Mouse (Mus musculus) limb, embryonic 14.5 days (tissue): ENCODE data around the gene Acsbg1. TPM values are rescaled to one million over a fixed set of nuclear protein-coding genes. Genes with fewer than 3 reads are reported as not detected.
"Not testable (repeated sequence)": the region's sequence is repeated elsewhere in the genome, so short reads cannot be mapped to it uniquely, and the experiment has no call there.

Source experiments
- ATAC-seq: fragments of 200-750 bp; cut with Nextera tagmentation; 2 replicates; pipeline ENCODE4 v1.8.0; 2017; ENCODE audit warnings: low read depth, moderate number of reproducible peaks, moderate TSS enrichment; ENCODE audit not compliant: low FRiP score
- DNase-seq: peaks from one replicate; pipeline ENCODE4 v3.0.0-alpha.2; 2015; ENCODE audit warnings: low spot score
- H3K27ac ChIP-seq: fragments of 300-500 bp; sonication (generic); replicated peaks from 2 replicates; pipeline ENCODE4 v1.5.1; 2014; ENCODE audit warnings: low read depth, mild to moderate bottlenecking, low read length, moderate library complexity, mixed read lengths
- H3K27me3 ChIP-seq: fragments of 300-500 bp; sonication (generic); 2 replicates; pipeline ENCODE4 v1.6.1; 2014; ENCODE audit warnings: low read length, mixed read lengths; ENCODE audit not compliant: control insufficient read depth, insufficient read depth
- H3K36me3 ChIP-seq: fragments of 300-500 bp; sonication (generic); 2 replicates; pipeline ENCODE4 v1.6.1; 2014; ENCODE audit warnings: mild to moderate bottlenecking, low read length, moderate library complexity, mixed read lengths; ENCODE audit not compliant: control insufficient read depth, insufficient read depth
- H3K4me1 ChIP-seq: fragments of 300-500 bp; sonication (generic); 2 replicates; pipeline ENCODE4 v1.6.1; 2014; ENCODE audit warnings: antibody characterized with exemption, low read length, mixed read lengths; ENCODE audit not compliant: control insufficient read depth, insufficient read depth
- H3K4me2 ChIP-seq: fragments of 300-500 bp; sonication (generic); replicated peaks from 2 replicates; pipeline ENCODE4 v1.6.1; 2014; ENCODE audit warnings: low read depth, mild to moderate bottlenecking, low read length, moderate library complexity; ENCODE audit not compliant: severe bottlenecking
- H3K4me3 ChIP-seq: fragments of 300-500 bp; sonication (generic); replicated peaks from 2 replicates; pipeline ENCODE4 v1.5.1; 2014; ENCODE audit warnings: low read length
- H3K9ac ChIP-seq: fragments of 300-500 bp; sonication (generic); 2 replicates; pipeline ENCODE4 v1.6.1; 2014; ENCODE audit warnings: mild to moderate bottlenecking, low read depth, low read length, moderate library complexity; ENCODE audit not compliant: severe bottlenecking
- H3K9me3 ChIP-seq: fragments of 300-500 bp; sonication (generic); 2 replicates; pipeline ENCODE4 v1.6.1; 2016; ENCODE audit warnings: low read length; ENCODE audit not compliant: control insufficient read depth
- POLR2A ChIP-seq: fragments of 200-500 bp; IDR thresholded peaks from 2 replicates; pipeline ENCODE4 v1.8.0; 2012; ENCODE audit warnings: inconsistent platforms, mild to moderate bottlenecking, moderate library complexity, borderline replicate concordance; ENCODE audit not compliant: insufficient read depth, insufficient read length; ENCODE audit errors: extremely low read depth
- WGBS: fragments of 180-500 bp; shearing (Covaris S2); extraction: QIAGEN DNeasy Blood & Tissue Kit; methylation state at CpG from one replicate; pipeline ENCODE4 v1.1.7; 2014; 5-methylcytosine and 5-hydroxymethylcytosine counted together
- polyA plus RNA-seq, 2 experiments: library from polyadenylated mRNA; depleted of rRNA in 1 of 2; stranded (reverse) in 1 of 2; unstranded in 1 of 2; fragments of >200 nt; fragmentation: Nextera tagmentation in 1 of 2; extraction: Ambion mirVana in 1 of 2; gene quantifications; 2 replicates each; pipeline versions ENCODE4 v1.2.1 to v1.2.3; 2012 to 2014

Acsbg1 gene
- polyA plus RNA-seq, 2 experiments, result 0.40 to 0.51 TPM

DNA sequence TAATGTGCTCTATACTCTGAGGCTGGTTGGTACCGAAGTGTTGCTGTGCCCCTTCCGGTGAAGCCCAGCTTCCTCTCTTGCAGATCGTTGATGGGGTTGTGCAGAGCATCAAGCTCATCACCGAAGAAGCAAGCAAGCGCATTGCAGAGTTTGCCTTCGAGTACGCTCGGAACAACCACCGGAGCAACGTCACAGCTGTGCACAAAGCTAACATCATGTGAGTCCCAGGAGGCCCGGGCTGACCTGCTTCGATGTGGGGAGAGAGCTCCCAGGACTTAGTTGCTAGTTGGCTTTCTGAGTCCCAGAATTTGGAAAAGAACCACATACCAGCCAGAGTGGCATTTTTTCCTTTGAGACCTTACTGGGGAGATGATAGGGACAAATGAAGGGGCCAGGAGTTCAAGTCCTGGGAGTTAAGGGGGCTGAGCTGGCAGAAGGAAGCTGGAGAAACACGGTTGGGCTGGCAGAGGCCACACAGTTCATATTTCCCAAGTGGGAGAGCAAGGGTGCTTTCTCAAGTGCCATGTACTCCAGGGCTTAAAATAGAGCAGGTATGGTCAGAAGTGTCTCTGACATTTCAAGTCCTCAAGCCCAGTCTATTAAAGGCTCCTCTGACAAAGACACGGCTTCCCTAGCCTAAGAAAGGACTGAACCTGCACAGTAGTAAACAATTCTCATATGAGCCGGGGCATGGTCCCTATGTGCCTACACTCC lies 64.8 kb downstream of the Acsbg1 start:
- WGBS, result 92% methylated on average over 15 of the region's 15 CpGs
- TF ChIP-seq POLR2A, result no peak
- Histone ChIP-seq H3K4me2 (no peak overlapping the region), H3K36me3 (peaks cover 88% of the 10 kb centered on the region), H3K4me3 (no peak overlapping the region), H3K4me1 (no peaks in the 10 kb centered on the region), H3K9ac (no peak overlapping the region), H3K27me3 (no peaks in the 10 kb centered on the region), H3K27ac (no peak overlapping the region), H3K9me3 (no peaks in the 10 kb centered on the region)
- ATAC-seq (no peak), DNase-seq (no peak)

- 77% methylated on average over 4 of the region's 4 CpGs for WGBS
- not testable (repeated sequence) for ATAC-seq, H3K9ac ChIP-seq, H3K9me3 ChIP-seq, DNase-seq, H3K4me2 ChIP-seq, H3K27me3 ChIP-seq, H3K4me3 ChIP-seq, H3K27ac ChIP-seq, H3K4me1 ChIP-seq
- H3K36me3 ChIP-seq, result peaks cover 70% of the 10 kb centered on the region
Observed at GRCm38 (mm10) chr9:54593652-54594051, 68.0 kb downstream of the Acsbg1 start.

DNA sequence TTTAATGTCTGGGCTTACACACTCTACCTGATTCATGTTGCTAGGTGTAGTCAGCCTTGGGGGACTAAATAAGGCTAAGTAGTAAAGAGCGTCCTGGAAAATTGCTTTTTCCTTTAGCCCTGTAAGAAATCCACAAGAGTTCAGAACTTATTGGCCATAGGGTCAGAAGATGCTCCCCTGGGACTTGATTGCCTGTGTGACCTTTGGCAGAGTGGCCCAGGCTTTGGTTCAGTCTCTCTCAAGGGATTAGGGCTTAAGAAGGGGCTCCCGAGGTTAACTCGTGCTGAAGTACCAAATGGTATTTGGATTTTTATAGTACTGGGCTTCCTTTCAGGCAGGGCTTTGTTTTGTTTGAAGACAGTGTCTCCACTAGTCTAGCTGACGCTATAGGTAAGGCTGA lies 73.8 kb downstream of the Acsbg1 start:
- no peak for TF ChIP-seq POLR2A
- WGBS, result 56% methylated on average over 4 of the region's 4 CpGs
- no peak for DNase-seq
- Histone ChIP-seq H3K9ac (no peak overlapping the region), H3K4me2 (no peak overlapping the region), H3K9me3 (no peaks in the 10 kb centered on the region), H3K27me3 (no peaks in the 10 kb centered on the region), H3K27ac (no peak overlapping the region), H3K4me3 (no peak overlapping the region), H3K4me1 (peaks cover 13% of the 10 kb centered on the region), H3K36me3 (peaks cover 16% of the 10 kb centered on the region)
- no peak for ATAC-seq

GRCm38 (mm10) chr9:54586199-54587061 lies 75.2 kb downstream of the Acsbg1 start, which contains the start of gene Idh3a:
TSS of gene Idh3a (plus strand) at chr9:54586334.
- Histone ChIP-seq H3K4me1 (peaks cover 13% of the 10 kb centered on the region), H3K9me3 (no peaks in the 10 kb centered on the region), H3K27me3 (no peaks in the 10 kb centered on the region), H3K4me3 (peak within 1 kb of the TSS; percentile 94), H3K27ac (no peak within 1 kb of the TSS; the same call in 1 of the 2 replicates), H3K4me2 (peak within 1 kb of the TSS; percentile 96), H3K9ac (peak within 1 kb of the TSS; percentile 83), H3K36me3 (peaks cover 5% of the 10 kb centered on the region; the same call in 1 of the 2 replicates)
- WGBS, result 2% methylated on average over 70 of the region's 73 CpGs
- peak; percentile 79; the same call in 1 of the 2 replicates for TF ChIP-seq POLR2A
- peak; percentile 100 for ATAC-seq
- DNase-seq, result peak; percentile 97

- Histone ChIP-seq H3K4me2 (peak overlapping the region; percentile 96), H3K4me3 (peak overlapping the region; percentile 94), H3K9me3 (no peaks in the 10 kb centered on the region), H3K4me1 (peaks cover 13% of the 10 kb centered on the region), H3K27ac (no peak overlapping the region; the same call in 1 of the 2 replicates), H3K9ac (0 out of 2 replicates have a peak overlapping the region, but pooled peaks have one; percentile 28), H3K27me3 (no peaks in the 10 kb centered on the region), H3K36me3 (0 out of 2 replicates have a peak, but pooled peaks cover under 1% of the 10 kb centered on the region)
- peak; percentile 31 for ATAC-seq
- TF ChIP-seq POLR2A, result no peak
- WGBS, result 33% methylated on average over 5 of the region's 5 CpGs
- no peak for DNase-seq
Observed at GRCm38 (mm10) chr9:54585839-54586198, 75.9 kb downstream of the Acsbg1 start.

DNA sequence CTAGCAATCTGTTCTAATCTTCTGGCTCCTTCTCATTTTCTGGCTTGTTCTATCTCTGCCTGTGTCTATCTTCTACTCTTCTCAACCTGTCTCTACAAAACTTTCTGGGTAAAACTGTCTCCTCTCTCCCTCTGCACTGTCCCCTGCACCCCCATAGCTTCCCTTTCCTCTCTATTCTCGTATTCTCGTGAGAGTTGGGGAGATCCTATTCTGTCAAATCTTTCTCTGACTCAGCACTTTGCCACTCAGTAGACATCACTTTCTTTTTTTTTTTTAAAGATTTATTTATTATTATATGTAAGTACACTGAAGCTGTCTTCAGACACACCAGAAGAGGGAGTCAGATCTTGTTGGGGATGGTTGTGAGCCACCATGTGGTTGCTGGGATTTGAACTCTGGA lies 77.5 kb downstream of the Acsbg1 start:
- peaks cover 13% of the 10 kb centered on the region for H3K4me1 ChIP-seq
- ATAC-seq, result not testable (repeated sequence)

More for the DNA sequence above, 77.5 kb downstream of the Acsbg1 start:
- H3K4me2 ChIP-seq, H3K36me3 ChIP-seq, DNase-seq, H3K4me3 ChIP-seq, H3K27ac ChIP-seq, H3K9me3 ChIP-seq, H3K27me3 ChIP-seq, H3K9ac ChIP-seq: not testable (repeated sequence)
- WGBS, result 79% methylated on average over 2 of the region's 2 CpGs
